8 mouse cellular contexts compared by ENCODE assay signal in the genomic region with DNA sequence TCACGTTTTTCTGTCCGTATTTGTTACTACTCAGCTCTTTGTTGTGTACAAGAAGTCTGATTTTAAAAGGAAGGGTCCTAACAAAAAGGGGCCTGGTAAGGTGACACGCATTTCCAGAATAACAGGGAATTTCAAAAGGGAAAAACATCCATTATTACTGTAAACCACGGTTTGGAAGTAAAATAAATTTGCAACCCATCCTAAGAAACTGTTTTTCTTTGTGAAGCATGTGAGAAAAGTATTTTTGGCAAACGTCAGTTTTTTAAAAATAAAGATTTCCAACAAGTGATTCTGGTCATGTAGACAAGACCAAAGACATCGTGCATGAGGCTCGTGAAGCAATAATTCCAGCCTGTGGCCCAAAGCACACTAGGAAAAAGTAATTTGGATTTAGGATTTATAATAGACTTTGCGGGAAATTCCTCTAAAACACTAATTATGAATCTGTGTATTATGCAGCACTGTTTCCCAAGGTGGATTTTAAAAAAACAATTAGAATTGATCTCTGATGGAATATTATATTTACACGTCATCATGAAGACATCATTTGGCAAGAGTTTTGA. TPM values are rescaled to one million over a fixed set of nuclear protein-coding genes. Genes with fewer than 3 reads are reported as not detected.
DNase-seq lines count a peak whose midpoint lies in the region; ATAC-seq and TF ChIP-seq lines count a peak whose summit lies in the region.

No protein-coding gene starts in this region.

- H3K4me1 ChIP-seq in kidney, postnatal 0 days (replicated peaks; ENCODE audit: insufficient read depth, low read length): 0 out of 2 replicates have a peak, but pooled peaks cover 9% of the 10 kb centered on the region
- H3K4me1 ChIP-seq in embryonic facial prominence, embryonic 10.5 days: peaks cover 53% of the 10 kb centered on the region
- 0 out of 2 replicates have a peak, but pooled peaks cover 3% of the 10 kb centered on the region for H3K4me1 ChIP-seq in intestine, embryonic 16.5 days (ENCODE audit: control insufficient read depth, insufficient read depth, low read length)
- H3K4me1 ChIP-seq in neural tube, embryonic 14.5 days (ENCODE audit: control insufficient read depth, insufficient read depth, low read length): peaks cover 6% of the 10 kb centered on the region; the same call in 1 of the 2 replicates

- H3K27me3 ChIP-seq in kidney, postnatal 0 days (ENCODE audit: insufficient read depth, low read length): no peaks in the 10 kb centered on the region
- no peaks in the 10 kb centered on the region for H3K27me3 ChIP-seq in embryonic facial prominence, embryonic 10.5 days (replicated peaks; ENCODE audit: low read depth, poor library complexity, severe bottlenecking)
- no peaks in the 10 kb centered on the region for H3K27me3 ChIP-seq in intestine, embryonic 16.5 days (replicated peaks; ENCODE audit: control insufficient read depth, insufficient read depth, low read length)
- H3K27me3 ChIP-seq in neural tube, embryonic 14.5 days (ENCODE audit: control insufficient read depth, insufficient read depth, low read length): no peaks in the 10 kb centered on the region

- H3K9ac ChIP-seq in kidney, postnatal 0 days (ENCODE audit: low read depth, low read length): peak overlapping the region; percentile 85
- peak overlapping the region; percentile 94 for H3K9ac ChIP-seq in intestine, embryonic 16.5 days (ENCODE audit: low read depth, low read length)
- peak overlapping the region; percentile 61 for H3K9ac ChIP-seq in neural tube, embryonic 14.5 days (replicated peaks; ENCODE audit: low read depth, low read length)

- no peak for ATAC-seq in kidney, postnatal 0 days (replicated peaks; ENCODE audit: low FRiP score, low read depth)
- ATAC-seq in intestine, embryonic 16.5 days: no peak
- ATAC-seq in neural tube, embryonic 14.5 days (ENCODE audit: low read depth): no peak
- no peak for ATAC-seq in megakaryocyte progenitor cell, adult 5-6 weeks (replicated peaks; ENCODE audit: poor library complexity)

- no peak for TF ChIP-seq CTCF in kidney, postnatal 0 days (IDR thresholded peaks at IDR 0.05; ENCODE audit: low read depth)

- peak overlapping the region; percentile 57 for H3K4me3 ChIP-seq in kidney, postnatal 0 days (replicated peaks; ENCODE audit: low read depth, low read length)
- H3K4me3 ChIP-seq in embryonic facial prominence, embryonic 10.5 days: peak overlapping the region; percentile 79
- peak overlapping the region; percentile 62 for H3K4me3 ChIP-seq in intestine, embryonic 16.5 days (ENCODE audit: low read length)
- H3K4me3 ChIP-seq in neural tube, embryonic 14.5 days (ENCODE audit: low read depth, low read length): peak overlapping the region; percentile 63

- no peak for DNase-seq in kidney, postnatal 0 days (ENCODE audit: low spot score)
- DNase-seq in kidney, postnatal 14 days: no peak
- no peak for DNase-seq in embryonic facial prominence, embryonic 10.5 days (ENCODE audit: low spot score)
- DNase-seq in gastrocnemius, adult 18-20 months (ENCODE audit: low spot score): no peak
- DNase-seq in MN1 (ENCODE audit: low spot score): no peak

- H3K4me2 ChIP-seq in kidney, postnatal 0 days (ENCODE audit: low read length): peak overlapping the region; percentile 84
- peak overlapping the region; percentile 92 for H3K4me2 ChIP-seq in intestine, embryonic 16.5 days (ENCODE audit: low read depth, low read length)
- peak overlapping the region; percentile 69 for H3K4me2 ChIP-seq in neural tube, embryonic 14.5 days (ENCODE audit: low read depth, low read length)

- 32% methylated on average over 9 of the region's 9 CpGs for WGBS in kidney, postnatal 0 days
- WGBS in embryonic facial prominence, embryonic 10.5 days: 15% methylated on average over 9 of the region's 9 CpGs
- whole genome bisulfite sequencing in intestine, embryonic 16.5 days: 27% methylated on average over 9 of the region's 9 CpGs
- WGBS in neural tube, embryonic 14.5 days: 9% methylated on average over 9 of the region's 9 CpGs

- peak overlapping the region; percentile 99 for H3K27ac ChIP-seq in kidney, postnatal 0 days
- peak overlapping the region; percentile 99 for H3K27ac ChIP-seq in embryonic facial prominence, embryonic 10.5 days (replicated peaks)
- peak overlapping the region; percentile 100 for H3K27ac ChIP-seq in intestine, embryonic 16.5 days (ENCODE audit: low read length)
- peak overlapping the region; percentile 99 for H3K27ac ChIP-seq in neural tube, embryonic 14.5 days (ENCODE audit: low read depth, low read length)

- H3K36me3 ChIP-seq in kidney, postnatal 0 days (ENCODE audit: insufficient read depth, low read length): no peaks in the 10 kb centered on the region
- no peaks in the 10 kb centered on the region for H3K36me3 ChIP-seq in embryonic facial prominence, embryonic 10.5 days (replicated peaks)
- H3K36me3 ChIP-seq in intestine, embryonic 16.5 days (ENCODE audit: control insufficient read depth, insufficient read depth, low read length): no peaks in the 10 kb centered on the region
- H3K36me3 ChIP-seq in neural tube, embryonic 14.5 days (ENCODE audit: control insufficient read depth, insufficient read depth, low read length): no peaks in the 10 kb centered on the region

- H3K9me3 ChIP-seq in kidney, postnatal 0 days (replicated peaks; ENCODE audit: low read length): no peaks in the 10 kb centered on the region
- H3K9me3 ChIP-seq in embryonic facial prominence, embryonic 10.5 days: no peaks in the 10 kb centered on the region
- no peaks in the 10 kb centered on the region for H3K9me3 ChIP-seq in intestine, embryonic 16.5 days (ENCODE audit: control insufficient read depth, low read length)
- no peaks in the 10 kb centered on the region for H3K9me3 ChIP-seq in neural tube, embryonic 14.5 days (ENCODE audit: control insufficient read depth, low read length)

RNA-seq across cellular contexts. Expression of a gene that starts 3.2 kb away (rescaled TPM):
- polyA plus RNA-seq in kidney, postnatal 0 days (2015; fragmentation: Nextera tagmentation; extraction: Ambion mirVana): 48.9 and 49.2 TPM in 2 replicates
- 64.4 and 65.5 TPM in 2 replicates for polyA plus RNA-seq in embryonic facial prominence, embryonic 10.5 days (2016; fragmentation: Nextera tagmentation; extraction: Ambion mirVana)
- 45.4 and 47.2 TPM in 2 replicates for polyA plus RNA-seq in intestine, embryonic 16.5 days (2015; fragmentation: Nextera tagmentation; extraction: Ambion mirVana)
- 34.6 and 36.5 TPM in 2 replicates for polyA plus RNA-seq in neural tube, embryonic 14.5 days (2014; fragmentation: Nextera tagmentation; extraction: Ambion mirVana)
- 62.3 and 96.1 TPM in 2 replicates for total RNA-seq in megakaryocyte progenitor cell, adult 5-6 weeks (2015)
- total RNA-seq in megakaryocyte progenitor cell, adult 5-6 weeks (2017): 41.4 and 57.9 TPM in 2 replicates
- 10 to 100 TPM; 21.8 to 23.2 TPM for total RNA-seq in gastrocnemius, adult 18-20 months (2021)

RNA-seq across cellular contexts. Expression of a gene that starts 9.4 kb away (rescaled TPM):
- polyA plus RNA-seq in kidney, postnatal 0 days (2015; fragmentation: Nextera tagmentation; extraction: Ambion mirVana): 7.7 and 7.8 TPM in 2 replicates
- polyA plus RNA-seq in embryonic facial prominence, embryonic 10.5 days (2016; fragmentation: Nextera tagmentation; extraction: Ambion mirVana): 15.5 and 16.6 TPM in 2 replicates
- 2.0 and 2.7 TPM in 2 replicates for polyA plus RNA-seq in intestine, embryonic 16.5 days (2015; fragmentation: Nextera tagmentation; extraction: Ambion mirVana)
- 3.9 and 5.3 TPM in 2 replicates for polyA plus RNA-seq in neural tube, embryonic 14.5 days (2014; fragmentation: Nextera tagmentation; extraction: Ambion mirVana)
- not detected in 2 replicates for total RNA-seq in megakaryocyte progenitor cell, adult 5-6 weeks (2015)
- total RNA-seq in megakaryocyte progenitor cell, adult 5-6 weeks (2017): 0.14 TPM in 1 of 2 replicates, not detected in the other
- total RNA-seq in gastrocnemius, adult 18-20 months (2021): under 1 TPM; 0.07 to 0.12 TPM

RNA-seq across cellular contexts. Expression of a gene that starts 20.7 kb away (rescaled TPM):
- polyA plus RNA-seq in kidney, postnatal 0 days (2015; fragmentation: Nextera tagmentation; extraction: Ambion mirVana): 14.9 and 17.9 TPM in 2 replicates
- 12.7 and 17.7 TPM in 2 replicates for polyA plus RNA-seq in embryonic facial prominence, embryonic 10.5 days (2016; fragmentation: Nextera tagmentation; extraction: Ambion mirVana)
- 9.8 and 11.5 TPM in 2 replicates for polyA plus RNA-seq in intestine, embryonic 16.5 days (2015; fragmentation: Nextera tagmentation; extraction: Ambion mirVana)
- polyA plus RNA-seq in neural tube, embryonic 14.5 days (2014; fragmentation: Nextera tagmentation; extraction: Ambion mirVana): 8.2 and 8.6 TPM in 2 replicates
- total RNA-seq in megakaryocyte progenitor cell, adult 5-6 weeks (2015): not detected in 2 replicates
- total RNA-seq in megakaryocyte progenitor cell, adult 5-6 weeks (2017): not detected in 2 replicates
- under 1 TPM; 0.34 to 0.64 TPM for total RNA-seq in gastrocnemius, adult 18-20 months (2021)
